Mouse (Mus musculus): ENCODE data around the gene Mrps26. TPM values are rescaled to one million over a fixed set of nuclear protein-coding genes. Genes with fewer than 3 reads are reported as not detected.

Gene Mrps26
- polyA plus RNA-seq (2014; fragmentation: Illumina TruSeq; extraction: RNeasy Lipid Tissue Mini Kit (QIAGEN cat#74804)) = 1.1 TPM

DNA sequence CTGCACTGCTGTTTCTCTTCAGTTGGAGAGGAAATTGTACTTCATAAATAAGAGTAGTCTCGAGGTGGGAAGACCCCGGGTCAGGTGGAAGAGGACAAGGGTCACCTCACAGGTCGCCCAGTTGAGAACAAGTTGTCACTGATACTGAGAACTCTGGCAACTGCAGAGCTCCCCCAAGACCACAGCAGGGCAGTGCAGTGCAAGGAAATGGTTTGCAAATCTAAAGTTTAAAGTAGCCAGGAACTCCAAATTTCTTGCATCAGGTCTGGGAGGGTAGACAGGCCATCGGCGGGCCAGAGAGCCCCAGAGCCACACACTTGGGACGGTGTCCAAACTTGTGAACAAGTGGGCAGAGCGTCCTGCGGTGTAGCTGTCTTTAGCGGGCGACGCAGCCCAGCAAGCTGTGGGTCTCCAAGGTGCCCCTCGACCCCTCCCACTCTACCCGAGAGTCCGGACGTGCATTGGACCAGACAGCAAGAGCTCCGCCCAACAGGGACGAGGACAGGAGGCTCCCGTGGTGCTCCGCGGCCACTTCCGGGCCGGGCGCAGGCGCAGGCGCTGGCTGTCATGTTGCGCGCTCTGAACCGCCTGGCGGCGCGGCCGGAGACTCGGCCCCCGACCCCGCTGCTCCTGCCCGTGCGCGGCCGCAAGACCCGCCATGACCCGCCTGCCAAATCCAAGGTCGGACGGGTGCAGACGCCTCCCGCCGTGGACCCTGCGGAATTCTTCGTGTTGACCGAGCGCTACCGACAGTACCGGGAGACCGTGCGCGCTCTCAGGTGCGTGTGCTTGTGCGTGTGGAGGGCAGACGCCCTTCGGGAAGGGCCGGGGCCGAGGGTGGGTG is at the start of gene Mrps26:
TSS of gene Mrps26 (plus strand) at position 531 of the 844 bp plus-strand sequence.

DNA sequence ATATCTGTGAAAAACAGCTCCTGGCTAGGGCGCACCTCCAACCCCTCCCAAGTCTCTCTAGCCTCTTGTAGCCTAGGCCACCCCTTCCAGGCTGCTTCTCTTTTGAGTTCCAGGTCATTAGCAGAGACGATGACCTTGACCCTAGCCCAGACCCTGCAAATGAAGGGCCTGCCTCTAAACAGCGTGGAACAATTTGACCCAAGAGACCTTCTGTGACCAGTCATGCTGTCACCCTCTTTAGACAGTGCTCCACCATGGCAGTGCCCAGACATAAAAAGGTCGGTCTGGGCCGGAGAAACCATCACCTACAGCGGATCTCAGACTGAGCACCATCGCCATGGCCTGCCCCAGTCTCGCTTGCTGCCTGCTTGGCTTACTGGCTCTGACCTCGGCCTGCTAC is 12.3 kb downstream of the Mrps26 start, which contains the start of gene Oxt:
TSS of gene Oxt (plus strand) at position 301 of the 400 bp plus-strand sequence.

DNA sequence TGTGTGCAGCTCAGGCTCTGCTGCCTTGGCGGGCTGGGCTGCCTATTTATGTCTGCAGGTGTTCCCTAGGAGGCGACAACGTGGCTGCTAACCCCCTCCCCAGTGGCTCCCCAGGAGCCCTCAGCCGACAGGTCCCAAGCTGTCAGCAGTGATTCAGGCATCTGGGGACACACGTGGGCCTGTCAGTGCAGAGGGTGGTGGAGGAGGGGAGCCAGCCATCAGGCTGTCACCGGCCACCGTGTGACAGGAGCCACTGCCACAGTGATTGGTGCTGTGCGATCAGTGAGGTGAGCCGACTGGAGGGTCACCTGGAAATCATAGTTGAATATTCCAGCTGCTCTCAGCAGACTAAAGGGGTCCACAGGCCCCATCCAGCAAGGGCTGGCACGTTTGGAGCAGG is 19.0 kb downstream of the Mrps26 start, which contains the start of gene Avp:
TSS of gene Avp (minus strand) at position 3 of the 400 bp plus-strand sequence.

Other genes with a start within 250 kb of the Mrps26 start
- 2.6 TPM for gene Cpxm1, start 166.2 kb upstream of the Mrps26 start, polyA plus RNA-seq (2014; fragmentation: Illumina TruSeq; extraction: RNeasy Lipid Tissue Mini Kit (QIAGEN cat#74804))
- not detected for gene Gm28372, start 158.5 kb upstream of the Mrps26 start, polyA plus RNA-seq (2014; fragmentation: Illumina TruSeq; extraction: RNeasy Lipid Tissue Mini Kit (QIAGEN cat#74804))
- not detected for gene 1700020A23Rik, start 158.5 kb upstream of the Mrps26 start, polyA plus RNA-seq (2014; fragmentation: Illumina TruSeq; extraction: RNeasy Lipid Tissue Mini Kit (QIAGEN cat#74804))
- gene Tmem239, start 157.3 kb upstream of the Mrps26 start, polyA plus RNA-seq (2014; fragmentation: Illumina TruSeq; extraction: RNeasy Lipid Tissue Mini Kit (QIAGEN cat#74804)) = not detected
- 15.9 TPM for gene Vps16, start 139.4 kb upstream of the Mrps26 start, polyA plus RNA-seq (2014; fragmentation: Illumina TruSeq; extraction: RNeasy Lipid Tissue Mini Kit (QIAGEN cat#74804))
- 5.3 TPM for gene Pced1a, start 139.0 kb upstream of the Mrps26 start, polyA plus RNA-seq (2014; fragmentation: Illumina TruSeq; extraction: RNeasy Lipid Tissue Mini Kit (QIAGEN cat#74804))
- gene Ptpra, start 113.5 kb upstream of the Mrps26 start, polyA plus RNA-seq (2014; fragmentation: Illumina TruSeq; extraction: RNeasy Lipid Tissue Mini Kit (QIAGEN cat#74804)) = 185 TPM
- gene Oxt, start 12.4 kb downstream of the Mrps26 start, polyA plus RNA-seq (2014; fragmentation: Illumina TruSeq; extraction: RNeasy Lipid Tissue Mini Kit (QIAGEN cat#74804)) = not detected
- gene Avp, start 18.8 kb downstream of the Mrps26 start, polyA plus RNA-seq (2014; fragmentation: Illumina TruSeq; extraction: RNeasy Lipid Tissue Mini Kit (QIAGEN cat#74804)) = not detected
- gene Fastkd5, start 66.3 kb downstream of the Mrps26 start, polyA plus RNA-seq (2014; fragmentation: Illumina TruSeq; extraction: RNeasy Lipid Tissue Mini Kit (QIAGEN cat#74804)) = 28.9 TPM
- gene Ubox5, start 66.3 kb downstream of the Mrps26 start, polyA plus RNA-seq (2014; fragmentation: Illumina TruSeq; extraction: RNeasy Lipid Tissue Mini Kit (QIAGEN cat#74804)) = 7.9 TPM
- 1.4 TPM for gene Lzts3, start 79.1 kb downstream of the Mrps26 start, polyA plus RNA-seq (2014; fragmentation: Illumina TruSeq; extraction: RNeasy Lipid Tissue Mini Kit (QIAGEN cat#74804))
- gene Ddrgk1, start 100.9 kb downstream of the Mrps26 start, polyA plus RNA-seq (2014; fragmentation: Illumina TruSeq; extraction: RNeasy Lipid Tissue Mini Kit (QIAGEN cat#74804)) = 6.7 TPM
- 42.6 TPM for gene Itpa, start 103.9 kb downstream of the Mrps26 start, polyA plus RNA-seq (2014; fragmentation: Illumina TruSeq; extraction: RNeasy Lipid Tissue Mini Kit (QIAGEN cat#74804))
- gene Slc4a11, start 133.8 kb downstream of the Mrps26 start, polyA plus RNA-seq (2014; fragmentation: Illumina TruSeq; extraction: RNeasy Lipid Tissue Mini Kit (QIAGEN cat#74804)) = 0.46 TPM

All from ovary, adult 10 weeks (tissue).